Mouse (Mus musculus): ENCODE results near the gene Slc45a3.

- TF ChIP-seq POLR2A (IDR thresholded peaks at IDR 0.05; ENCODE audit: borderline replicate concordance, control insufficient read depth, low read depth, low read length) (no peak), CTCF (IDR thresholded peaks at IDR 0.05; ENCODE audit: control insufficient read depth, insufficient read depth, low read length) (peak; percentile 45)
These were observed 37.7 kb downstream of the Slc45a3 start for GRCm38 (mm10) chr1:132000506-132000905.

Data from bone marrow, adult 2 months (tissue).